ENCODE assay signal across 17 mouse cellular contexts in genomic region chr11:86759886-86760285, GRCm38 (mm10).
"Had no signal": no experiment of that assay in that cellular context is flagged by ENCODE, and none has a peak within 500 bp of the region (broad histone marks: within the 10 kb centered on the region; RNA-seq: fewer than 3 reads in every experiment).

No protein-coding gene starts in this region.

- DNase-seq: kidney, adult 11 months; kidney, adult 9 months; kidney, postnatal 36 days; lung, embryonic 14.5 days; lung, postnatal 10 days; lung, postnatal 4 days; retina, postnatal 1 day; right cerebral cortex, postnatal 4 days; spleen, adult 18-20 months; thymus, adult 2 months; thymus, postnatal 25 days had no signal

- H3K27ac ChIP-seq: kidney, postnatal 0 days; limb, embryonic 15.5 days; midbrain, embryonic 15.5 days; neural tube, embryonic 12.5 days; stomach, embryonic 15.5 days had no signal

- H3K9ac ChIP-seq: limb, embryonic 15.5 days; lung, embryonic 14.5 days; midbrain, embryonic 15.5 days; neural tube, embryonic 12.5 days; stomach, embryonic 15.5 days had no signal

- H3K27me3 ChIP-seq: limb, embryonic 15.5 days; midbrain, embryonic 15.5 days; neural tube, embryonic 12.5 days; stomach, embryonic 15.5 days had no signal

- ATAC-seq: midbrain, embryonic 15.5 days had no signal

- H3K4me3 ChIP-seq: limb, embryonic 15.5 days; midbrain, embryonic 10.5 days; midbrain, embryonic 15.5 days; neural tube, embryonic 12.5 days; stomach, embryonic 15.5 days had no signal

- H3K4me2 ChIP-seq: limb, embryonic 15.5 days; lung, embryonic 14.5 days; midbrain, embryonic 15.5 days; neural tube, embryonic 12.5 days; stomach, embryonic 15.5 days had no signal

- H3K9me3 ChIP-seq: limb, embryonic 15.5 days; midbrain, embryonic 10.5 days; midbrain, embryonic 15.5 days; neural tube, embryonic 12.5 days; stomach, embryonic 15.5 days had no signal

- H3K36me3 ChIP-seq: limb, embryonic 15.5 days; midbrain, embryonic 10.5 days; midbrain, embryonic 15.5 days; neural tube, embryonic 12.5 days; stomach, embryonic 15.5 days had no signal
